Mouse (Mus musculus) left cerebral cortex, postnatal 10 days (tissue): ENCODE measurements around the gene Men1. TPM values are rescaled to one million over a fixed set of nuclear protein-coding genes. Genes with fewer than 3 reads are reported as not detected.

Experiments used
- DNase-seq, 2 experiments: peaks; one replicate each; pipeline ENCODE4 v3.0.0; 2021 to 2022; ENCODE audit warnings: low spot score in 2 of 2, mixed read lengths in 1 of 2; ENCODE audit errors: extremely low spot score in 1 of 2
- intact Hi-C: fragments of 180-260 bp; cut with DNase I; formaldehyde crosslinking; loops from one replicate; pipeline ENCODE4 v1.15.1; 2025
- total RNA-seq, 2 experiments: library from RNA; stranded (reverse); gene quantifications; 2 replicates each; pipeline ENCODE4 v1.2.3; 2021

Men1 gene
- total RNA-seq, 2 experiments from 2014 or later: 65.8 to 66.4 TPM

GRCm38 (mm10) chr19:6333761-6334595, 801 bp upstream of the Men1 start:
- no peak for DNase-seq
- intact Hi-C loops: loop anchor here (5.0 kb wide), 1 partner anchor 67 kb away; no protein-coding TSS in a partner anchor

GRCm38 (mm10) chr19:6335458-6335827, 664 bp downstream of the Men1 start:
- intact Hi-C loops: no loop called here
- peak in 1 of 2 experiments; percentile 60 for DNase-seq

GRCm38 (mm10) chr19:6336920-6337319, 2.1 kb downstream of the Men1 start:
- intact Hi-C loops: no loop called here
- DNase-seq: peak in 1 of 2 experiments; percentile 27

- intact Hi-C loops: no loop called here
- peak in 1 of 2 experiments; percentile 20 for DNase-seq
Observed at GRCm38 (mm10) chr19:6338171-6338570, 3.4 kb downstream of the Men1 start.

GRCm38 (mm10) chr19:6338716-6339115, 3.9 kb downstream of the Men1 start:
- intact Hi-C loops: no loop called here
- DNase-seq: peak in 1 of 2 experiments; percentile 28

DNA sequence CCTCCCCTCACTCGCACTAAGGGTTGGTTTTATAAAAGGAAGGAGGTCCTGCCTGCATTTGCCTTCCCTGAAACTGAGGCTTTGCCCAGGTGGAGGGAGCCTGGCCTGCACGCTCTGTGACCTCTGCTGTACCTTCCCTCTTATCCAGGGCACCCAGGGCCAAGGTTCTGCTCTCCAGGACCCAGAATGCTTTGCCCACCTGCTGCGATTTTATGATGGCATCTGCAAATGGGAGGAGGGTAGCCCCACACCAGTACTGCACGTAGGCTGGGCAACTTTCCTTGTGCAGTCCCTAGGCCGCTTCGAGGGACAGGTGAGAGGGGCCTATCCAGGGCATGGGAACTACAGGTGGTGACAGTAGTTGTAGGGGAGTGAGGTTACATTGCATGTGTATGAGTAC, 4.4 kb downstream of the Men1 start:
- intact Hi-C loops: no loop called here

DNA sequence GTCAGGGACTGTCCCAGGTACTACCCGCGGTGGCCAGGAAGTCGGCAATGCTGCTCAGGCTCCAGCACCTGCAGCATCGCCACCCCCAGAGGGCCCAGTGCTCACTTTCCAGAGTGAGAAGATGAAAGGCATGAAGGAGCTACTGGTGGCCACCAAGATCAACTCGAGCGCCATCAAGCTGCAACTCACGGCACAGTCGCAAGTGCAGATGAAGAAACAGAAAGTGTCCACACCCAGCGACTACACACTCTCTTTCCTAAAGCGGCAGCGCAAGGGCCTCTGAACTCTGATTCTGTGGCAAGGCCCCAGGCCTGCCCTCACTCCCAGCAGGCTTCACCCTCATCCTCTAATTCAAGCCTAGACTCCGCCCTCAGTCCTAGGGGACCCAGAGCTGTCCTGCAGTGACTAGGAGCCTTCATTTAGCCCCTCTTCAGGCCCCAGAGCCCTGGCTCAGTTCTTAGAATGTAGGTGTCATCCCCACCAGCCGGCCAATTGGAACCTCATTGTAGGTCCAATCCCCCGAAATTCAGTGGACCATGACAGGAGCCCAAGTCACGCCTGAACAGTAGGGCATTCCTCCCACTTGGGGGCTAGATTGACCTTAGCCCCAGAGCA, 5.2 kb downstream of the Men1 start:
- peak in 1 of 2 experiments; percentile 69 for DNase-seq
- intact Hi-C loops: no loop called here

More for the DNA sequence above, 4.4 kb downstream of the Men1 start:
- DNase-seq: peak in 1 of 2 experiments; percentile 17

GRCm38 (mm10) chr19:6340524-6341452, 6.0 kb downstream of the Men1 start, which contains the start of gene Map4k2:
Gene Map4k2, plus strand, starts transcription at chr19:6341135.
- intact Hi-C loops: no loop called here
- peak in 1 of 2 experiments; percentile 92 for DNase-seq

DNA sequence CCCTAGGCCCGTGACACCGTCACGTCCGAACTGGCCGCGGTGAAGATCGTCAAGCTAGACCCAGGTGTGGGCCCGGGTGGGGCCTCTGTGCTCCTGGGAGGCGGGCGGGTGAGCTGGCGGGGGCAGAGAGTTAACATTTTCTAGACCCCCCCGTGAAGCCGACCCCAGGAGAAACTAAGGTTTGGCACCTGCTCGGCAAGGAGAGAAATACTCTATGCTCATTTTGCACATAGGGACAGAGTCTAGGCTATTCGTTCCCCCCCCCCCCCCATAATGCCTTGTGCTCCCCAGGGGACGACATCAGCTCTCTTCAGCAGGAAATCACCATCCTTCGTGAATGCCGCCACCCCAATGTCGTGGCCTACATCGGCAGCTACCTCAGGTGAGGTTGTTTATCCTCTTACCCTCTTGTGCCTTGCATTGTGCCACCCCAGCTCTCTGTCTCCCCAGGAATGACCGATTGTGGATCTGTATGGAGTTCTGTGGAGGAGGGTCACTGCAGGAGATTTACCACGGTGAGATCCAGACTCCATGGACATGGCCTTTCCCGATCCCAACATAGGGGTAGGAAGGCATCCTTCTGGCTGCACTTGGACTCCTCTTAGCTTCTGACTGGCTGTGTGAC, 6.8 kb downstream of the Men1 start:
- intact Hi-C loops: no loop called here
- DNase-seq: peak in 1 of 2 experiments; percentile 16

- intact Hi-C loops: no loop called here
- peak in 1 of 2 experiments; percentile 49 for DNase-seq
Observed at GRCm38 (mm10) chr19:6342276-6342933, 7.6 kb downstream of the Men1 start.

GRCm38 (mm10) chr19:6343066-6343925, 8.5 kb downstream of the Men1 start:
- intact Hi-C loops: no loop called here
- DNase-seq: peak in 1 of 2 experiments; percentile 47

DNA sequence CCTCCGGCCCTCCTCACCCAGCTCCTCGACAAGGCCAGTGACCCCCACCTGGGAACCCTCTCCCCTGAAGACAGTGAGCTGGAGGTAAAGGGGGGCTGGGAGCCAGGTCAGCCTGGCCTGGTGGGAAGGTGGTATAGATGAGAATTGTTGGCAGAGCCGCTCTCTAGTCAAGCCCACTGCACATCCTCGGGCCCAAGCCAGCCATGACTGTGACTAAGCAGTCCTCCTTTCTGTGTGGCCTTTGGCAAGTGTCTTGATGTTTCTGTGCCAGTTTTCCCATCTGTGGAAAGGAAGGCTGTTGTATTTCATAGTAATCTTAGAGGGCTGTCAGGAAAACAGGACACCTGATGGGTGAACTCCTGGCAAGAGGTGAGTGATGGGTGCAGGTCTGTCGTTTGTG, 9.2 kb downstream of the Men1 start:
- DNase-seq: no peak
- intact Hi-C loops: no loop called here

DNA sequence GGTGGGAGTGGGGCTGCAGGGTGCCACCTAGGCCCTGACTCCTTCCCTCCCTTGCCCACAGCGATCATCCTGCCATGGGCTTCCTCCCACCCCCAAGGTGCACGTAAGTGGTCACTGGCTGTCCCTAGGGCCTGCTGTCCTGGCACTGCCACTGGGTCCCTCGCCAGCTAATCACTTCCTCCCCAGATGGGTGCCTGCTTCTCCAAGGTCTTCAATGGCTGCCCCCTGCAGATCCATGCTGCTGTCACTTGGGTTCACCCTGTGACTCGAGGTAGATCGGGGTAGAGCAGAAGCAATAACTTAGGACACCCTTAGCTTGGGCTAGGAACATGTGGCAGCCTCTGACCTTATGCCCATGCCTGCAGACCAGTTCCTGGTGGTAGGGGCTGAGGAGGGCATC, 11.2 kb downstream of the Men1 start:
- DNase-seq: no peak
- intact Hi-C loops: no loop called here

DNA sequence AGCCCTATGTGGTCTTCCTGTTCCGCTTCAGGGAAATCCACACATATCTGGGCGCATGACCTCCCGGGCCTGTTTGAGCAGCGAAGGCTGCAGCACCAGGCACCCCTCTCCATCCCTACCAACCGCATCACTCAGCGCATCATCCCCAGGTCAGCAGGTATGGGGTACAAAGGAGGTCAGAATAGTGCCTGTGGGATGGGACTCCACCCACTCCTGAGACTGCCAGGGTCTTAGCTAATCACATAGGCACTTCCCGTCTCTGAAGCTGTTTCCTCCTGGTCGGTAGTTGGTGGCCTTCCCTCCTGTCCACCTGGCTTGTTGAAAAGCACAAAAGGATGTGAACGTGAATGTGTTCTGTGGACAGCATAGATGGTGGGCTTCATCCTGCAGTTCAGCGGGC, 11.9 kb downstream of the Men1 start:
- DNase-seq: peak in 1 of 2 experiments; percentile 35
- intact Hi-C loops: no loop called here

DNA sequence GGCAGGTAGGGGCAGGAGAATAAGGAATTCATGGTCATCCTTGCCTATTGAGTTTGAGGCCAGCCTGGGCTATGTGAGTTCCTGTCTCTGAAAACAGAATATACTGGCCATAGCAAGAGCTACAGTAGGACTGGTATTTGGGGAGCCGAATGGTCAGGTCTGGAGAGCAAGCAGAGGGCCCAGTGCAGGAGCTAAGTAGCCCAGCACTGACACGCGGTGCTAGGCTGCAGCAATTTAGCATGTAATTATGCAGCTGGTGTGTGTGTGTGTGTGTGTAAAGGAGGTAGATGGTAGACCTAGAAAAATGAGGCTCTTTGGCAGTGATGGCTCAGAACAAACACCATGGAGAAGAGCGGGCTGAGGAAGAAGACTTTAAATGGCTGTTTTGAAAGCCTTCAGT, 12.8 kb downstream of the Men1 start:
- intact Hi-C loops: no loop called here
- peak in 1 of 2 experiments; percentile 13 for DNase-seq

DNA sequence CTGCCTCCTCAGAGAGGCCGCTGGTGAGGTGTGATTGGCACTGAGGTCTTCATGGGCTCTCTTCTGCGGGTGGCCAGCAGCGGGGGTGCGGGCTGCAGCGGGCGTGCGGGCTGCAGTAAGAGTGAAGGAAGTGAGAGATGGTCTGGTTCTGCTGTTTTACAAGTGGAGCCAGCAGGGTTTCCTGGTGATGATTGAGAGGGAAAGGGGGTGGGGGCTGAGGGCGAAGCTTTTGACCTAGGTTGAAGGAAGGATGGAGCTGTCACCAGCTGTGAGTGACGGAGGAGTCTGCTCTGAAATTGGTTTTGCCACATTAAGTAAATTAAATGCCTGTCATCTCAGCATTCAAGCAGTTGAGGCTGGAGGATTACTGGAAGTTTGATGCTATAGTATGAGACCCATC, 13.9 kb downstream of the Men1 start:
- intact Hi-C loops: no loop called here
- DNase-seq: peak in 1 of 2 experiments; percentile 20
